Mouse (Mus musculus) right cerebral cortex, postnatal 4 days (tissue): ENCODE data around the gene Gm42669.

Experiments
- DNase-seq: peaks from one replicate; pipeline ENCODE4 v3.0.0-alpha.2; 2022

Gm42669 gene

DNA sequence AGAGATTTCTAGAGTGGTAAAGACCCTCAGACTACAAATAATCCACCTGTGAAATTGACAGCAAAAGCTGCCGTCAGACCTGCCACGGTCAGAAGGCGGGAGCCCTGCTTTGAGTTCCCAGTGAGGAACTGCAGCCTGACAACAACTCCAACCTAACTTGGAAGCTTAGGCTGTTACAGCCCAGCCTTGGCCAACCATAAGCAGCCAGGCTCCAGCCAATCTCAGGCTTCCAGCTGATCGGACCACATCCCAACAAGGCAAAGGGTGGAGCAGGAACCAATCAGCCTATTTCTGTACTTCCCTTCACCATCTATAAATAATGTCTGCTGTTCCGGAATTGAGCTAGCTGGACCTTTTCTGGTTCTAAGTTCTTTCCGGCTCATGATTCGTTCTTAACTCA, 14.5 kb downstream of the Gm42669 start:
- no peak for DNase-seq

- DNase-seq = no peak
These were observed 16.9 kb downstream of the Gm42669 start for GRCm38 (mm10) chr5:107524281-107524680.

- DNase-seq = no peak
These were observed 21.4 kb downstream of the Gm42669 start for GRCm38 (mm10) chr5:107528856-107529255.

GRCm38 (mm10) chr5:107533590-107533989, 26.2 kb downstream of the Gm42669 start:
- no peak for DNase-seq

DNA sequence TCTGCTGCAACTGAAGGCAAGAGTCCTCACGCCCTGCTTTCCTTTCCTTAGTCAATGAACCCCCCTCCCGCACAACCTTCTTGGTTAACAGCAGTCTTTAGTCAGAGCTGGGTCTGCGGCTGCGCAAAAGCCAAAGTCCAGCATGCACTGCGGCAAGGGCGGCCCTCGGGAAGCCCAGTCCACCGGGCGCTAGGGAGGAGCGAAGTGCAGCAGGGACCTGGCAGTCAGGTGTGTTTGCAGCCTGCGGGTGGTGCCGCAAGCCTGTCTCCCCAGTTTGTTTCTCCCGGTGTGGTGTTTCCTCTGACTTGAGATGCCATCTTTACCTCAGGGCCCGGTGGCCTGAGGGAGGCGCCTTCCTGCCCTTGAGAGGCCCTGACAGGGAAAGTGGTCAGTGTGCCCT, 27.2 kb downstream of the Gm42669 start, which contains the start of gene 1700028K03Rik:
Gene 1700028K03Rik (plus strand): TSS at position 129 of the 400 bp plus-strand sequence.
- DNase-seq = no peak

GRCm38 (mm10) chr5:107541696-107542095, 34.3 kb downstream of the Gm42669 start:
- no peak for DNase-seq

DNA sequence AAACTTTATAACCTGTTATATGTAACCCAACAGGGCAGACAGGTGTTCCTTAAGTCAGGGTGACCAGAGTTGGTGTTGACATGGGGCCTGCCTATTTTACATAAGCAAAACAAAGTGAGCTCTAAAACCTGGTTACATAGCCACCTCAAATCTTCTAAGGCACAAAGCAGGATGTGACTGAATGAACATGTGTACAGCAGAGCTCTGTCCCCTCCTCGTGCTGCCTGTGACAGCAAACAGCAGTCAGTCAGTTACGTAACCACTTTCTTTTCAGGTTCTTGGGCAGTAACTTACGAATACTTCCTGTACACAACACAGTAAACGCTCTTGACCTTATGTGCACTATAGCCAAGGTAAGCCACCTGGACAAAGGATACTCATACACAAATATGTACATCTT, 38.5 kb downstream of the Gm42669 start:
- DNase-seq = no peak

GRCm38 (mm10) chr5:107547955-107548354, 40.5 kb downstream of the Gm42669 start:
- no peak for DNase-seq

GRCm38 (mm10) chr5:107548444-107548843, 41.0 kb downstream of the Gm42669 start:
- no peak for DNase-seq

DNA sequence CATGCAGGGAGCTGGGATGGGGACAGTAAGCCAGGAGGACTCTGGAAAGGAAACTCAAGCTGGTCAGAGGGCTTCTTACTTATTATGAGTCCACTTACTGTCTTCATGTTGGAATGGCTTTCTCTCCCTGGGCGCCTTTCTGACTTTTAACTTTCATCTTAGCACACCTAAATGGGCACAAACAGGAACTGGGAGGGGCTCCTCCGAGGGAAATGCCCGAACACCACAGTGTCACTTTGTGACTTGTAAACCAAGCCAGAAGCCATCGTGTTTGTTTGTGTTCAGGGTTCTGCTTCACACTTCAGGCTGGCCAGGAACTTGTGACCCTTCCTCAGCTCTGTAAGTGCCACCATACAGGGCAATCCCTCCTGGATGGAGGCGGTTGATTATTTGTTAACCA, 46.9 kb downstream of the Gm42669 start:
- no peak for DNase-seq

- no peak for DNase-seq
These were observed 49.5 kb downstream of the Gm42669 start for GRCm38 (mm10) chr5:107556969-107557368.

- DNase-seq = peak; percentile 9
These were observed 61.7 kb downstream of the Gm42669 start for GRCm38 (mm10) chr5:107569148-107569547.

GRCm38 (mm10) chr5:107597301-107598077, 90.1 kb downstream of the Gm42669 start, which contains the start of the genes Rpap2 and Glmn:
TSS of gene Rpap2 (plus strand) at chr5:107597373.
TSS of gene Glmn (minus strand) at chr5:107597888.
- peak; percentile 82 for DNase-seq

DNA sequence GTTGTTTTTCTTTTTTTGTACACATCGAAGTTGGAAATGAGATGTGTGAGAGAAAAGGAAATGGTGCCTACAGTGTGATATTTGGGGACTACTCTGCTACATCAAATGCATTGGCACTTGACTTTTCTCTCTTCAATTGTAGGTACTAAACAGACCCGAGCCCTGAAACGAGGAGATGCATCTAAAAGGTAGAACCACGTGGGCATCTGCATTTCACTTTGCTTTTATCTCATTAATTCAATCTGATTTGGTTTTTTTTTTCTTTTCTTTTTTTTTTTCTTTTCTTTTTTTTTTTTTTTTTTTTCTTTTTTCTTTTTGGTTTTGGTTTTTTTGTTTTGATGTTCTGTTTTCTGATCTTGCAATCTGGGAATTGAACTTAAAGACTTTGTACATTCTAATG, 91.0 kb downstream of the Gm42669 start:
- DNase-seq = no peak

DNA sequence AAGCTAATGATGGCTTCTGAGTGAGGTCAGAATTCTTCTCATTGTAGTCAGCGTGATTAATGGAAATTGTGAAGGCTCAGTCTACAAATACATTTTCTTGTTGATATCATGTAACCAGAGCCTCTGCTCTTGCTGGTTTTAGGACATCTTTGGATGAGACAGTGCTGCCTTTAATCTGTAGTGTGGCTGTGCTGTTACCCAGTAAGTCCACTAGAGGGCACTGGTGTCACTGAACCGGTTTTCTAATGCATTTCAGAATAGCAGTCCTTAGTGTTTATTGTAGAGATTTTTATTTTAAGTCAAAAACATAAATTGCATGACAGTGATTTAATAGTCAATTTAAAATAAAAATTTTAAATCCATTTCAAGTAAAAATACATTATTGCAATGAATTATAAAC, 103.8 kb downstream of the Gm42669 start:
- DNase-seq = peak; percentile 44

- DNase-seq = no peak
These were observed 110.6 kb downstream of the Gm42669 start for GRCm38 (mm10) chr5:107617986-107618385.

DNA sequence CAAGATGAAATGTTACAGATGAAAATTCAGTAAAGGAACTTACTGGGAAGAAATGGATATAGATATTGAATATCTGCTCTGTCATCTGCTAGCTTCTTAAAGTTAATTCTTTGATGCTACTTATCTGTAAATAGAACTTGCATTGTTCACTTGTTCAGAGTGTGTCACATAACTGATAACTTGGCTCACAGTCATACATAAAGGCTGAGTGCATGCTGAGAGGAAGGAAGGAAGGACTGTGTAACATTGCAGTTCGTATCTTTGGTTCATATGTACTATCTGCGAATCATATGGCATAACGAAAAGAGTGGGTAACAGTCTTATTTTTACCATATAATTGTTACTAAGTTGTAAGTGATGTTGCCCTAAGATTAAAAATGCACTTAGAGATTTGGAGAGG, 113.9 kb downstream of the Gm42669 start:
- no peak for DNase-seq
